Mouse (Mus musculus): ENCODE measurements around the gene BC052040. TPM values are rescaled to one million over a fixed set of nuclear protein-coding genes. Genes with fewer than 3 reads are reported as not detected.

The BC052040 gene
- polyA plus RNA-seq, 1 experiment = 4.5 TPM

DNA sequence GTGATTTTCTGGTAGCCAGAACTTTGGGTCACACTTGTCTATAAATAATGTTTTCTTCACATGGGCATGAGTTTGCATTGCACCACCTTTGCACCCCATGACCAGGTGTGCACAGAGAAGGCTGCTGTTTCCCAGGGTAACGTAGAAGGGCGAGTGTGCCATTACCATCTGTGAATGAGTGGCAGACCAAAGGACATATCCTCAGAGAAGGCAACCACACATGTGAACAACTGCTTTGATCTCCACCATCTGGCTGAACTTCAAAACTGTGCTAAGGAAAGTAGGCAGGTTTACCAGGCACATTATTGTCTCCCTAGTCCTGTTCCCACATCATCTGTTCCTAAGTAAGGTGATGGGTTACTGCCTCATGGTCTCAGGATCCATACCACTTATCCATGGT lies 86.0 kb downstream of the BC052040 start:
- H3K4me3 ChIP-seq (ENCODE audit: insufficient read depth, poor library complexity, severe bottlenecking) = no peak overlapping the region
- H3K79me3 ChIP-seq (ENCODE audit: low read depth) = no peaks in the 10 kb centered on the region
- H3ac ChIP-seq (ENCODE audit: control insufficient read depth, insufficient read length, low read depth) = no peak overlapping the region
- H3K79me2 ChIP-seq (ENCODE audit: control insufficient read depth, insufficient read depth) = no peaks in the 10 kb centered on the region
- H3K36me3 ChIP-seq (ENCODE audit: control insufficient read depth, insufficient read depth) = peaks cover 26% of the 10 kb centered on the region
- TF ChIP-seq USF1 (IDR thresholded peaks at IDR 0.05; ENCODE audit: low read depth) = no peak
- TF ChIP-seq MYOD1 (IDR thresholded peaks at IDR 0.05; ENCODE audit: control insufficient read depth, insufficient read length, low read depth) = no peak
- TF ChIP-seq CTCF (IDR thresholded peaks at IDR 0.05; ENCODE audit: control insufficient read depth, insufficient read depth, insufficient read length) = no peak
- no peak for TF ChIP-seq MAX (IDR thresholded peaks at IDR 0.05)
- TF ChIP-seq FOSL1 (IDR thresholded peaks at IDR 0.05; ENCODE audit: insufficient read depth, low read length, poor library complexity, severe bottlenecking) = no peak
- TF ChIP-seq MYOG (IDR thresholded peaks at IDR 0.05; ENCODE audit: control insufficient read depth, extremely low read depth, insufficient read length) = no peak
- no peak for TF ChIP-seq CEBPB (IDR thresholded peaks at IDR 0.05; ENCODE audit: low read depth)
- H3K27me3 ChIP-seq (ENCODE audit: control insufficient read depth, insufficient read depth, insufficient read length) = no peaks in the 10 kb centered on the region

DNA sequence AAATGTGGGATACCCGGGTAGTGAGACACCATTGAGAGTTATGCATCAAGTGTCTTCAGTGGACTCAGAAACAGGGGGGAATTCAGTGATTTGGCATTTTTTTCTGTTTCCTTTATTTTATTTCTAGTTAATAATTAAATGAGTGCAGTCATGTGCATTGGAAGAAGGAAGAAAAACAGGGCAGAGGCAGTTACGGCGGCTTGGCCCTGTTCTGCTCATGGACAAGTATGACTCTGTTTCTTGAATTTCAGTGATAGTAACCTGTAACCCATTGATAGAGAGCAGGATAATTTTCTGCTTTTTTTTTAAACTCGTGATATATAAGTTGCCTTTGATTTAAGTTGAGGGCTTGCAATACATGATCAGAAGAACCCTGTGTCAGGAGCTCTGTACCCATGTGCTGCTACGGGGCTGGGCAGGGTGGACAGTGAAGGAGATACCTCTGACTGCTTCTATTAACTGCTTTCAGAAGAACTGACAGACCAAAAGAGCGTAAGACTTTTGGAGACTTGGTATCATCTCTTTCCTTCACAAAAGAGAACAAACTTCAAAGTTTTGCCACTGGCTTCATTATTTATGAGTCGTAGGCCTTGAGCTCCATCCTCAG lies 91.6 kb downstream of the BC052040 start:
- H3K36me3 ChIP-seq (ENCODE audit: control insufficient read depth, insufficient read depth) = peaks cover 7% of the 10 kb centered on the region
- H3K27me3 ChIP-seq (ENCODE audit: control insufficient read depth, insufficient read depth, insufficient read length) = no peaks in the 10 kb centered on the region
- H3K79me2 ChIP-seq (ENCODE audit: control insufficient read depth, insufficient read depth) = no peaks in the 10 kb centered on the region
- no peak overlapping the region for H3K4me3 ChIP-seq (ENCODE audit: insufficient read depth, poor library complexity, severe bottlenecking)
- no peak overlapping the region for H3ac ChIP-seq (ENCODE audit: control insufficient read depth, insufficient read length, low read depth)
- no peaks in the 10 kb centered on the region for H3K79me3 ChIP-seq (ENCODE audit: low read depth)
- TF ChIP-seq MYOD1 (IDR thresholded peaks at IDR 0.05; ENCODE audit: control insufficient read depth, insufficient read length, low read depth) = no peak
- TF ChIP-seq MYOG (IDR thresholded peaks at IDR 0.05; ENCODE audit: control insufficient read depth, extremely low read depth, insufficient read length) = no peak

DNA sequence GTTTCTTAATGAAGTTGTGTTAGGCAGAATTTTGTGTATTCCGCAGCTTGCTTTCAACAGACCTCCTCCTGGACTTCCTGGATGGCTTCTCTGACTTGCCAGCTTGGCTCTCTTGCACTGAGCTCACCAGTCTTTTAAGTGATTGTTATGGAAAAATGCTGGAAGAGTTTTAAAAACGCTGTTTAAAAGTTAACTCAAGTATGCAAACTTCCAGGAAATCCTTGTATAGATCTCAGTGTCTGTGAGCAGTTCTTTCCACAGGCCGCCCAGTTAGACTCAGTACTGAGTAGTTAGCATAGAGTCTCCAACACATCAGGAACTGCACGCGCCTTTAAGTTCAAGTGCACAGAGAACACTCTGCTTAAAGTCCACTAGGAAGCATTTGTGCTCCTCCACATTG lies 97.3 kb downstream of the BC052040 start:
- H3K36me3 ChIP-seq (ENCODE audit: control insufficient read depth, insufficient read depth) = no peaks in the 10 kb centered on the region
- no peaks in the 10 kb centered on the region for H3K79me2 ChIP-seq (ENCODE audit: control insufficient read depth, insufficient read depth)
- no peaks in the 10 kb centered on the region for H3K79me3 ChIP-seq (ENCODE audit: low read depth)
- H3K4me3 ChIP-seq (ENCODE audit: insufficient read depth, poor library complexity, severe bottlenecking) = no peak overlapping the region
- H3ac ChIP-seq (ENCODE audit: control insufficient read depth, insufficient read length, low read depth) = no peak overlapping the region
- no peaks in the 10 kb centered on the region for H3K27me3 ChIP-seq (ENCODE audit: control insufficient read depth, insufficient read depth, insufficient read length)
- TF ChIP-seq USF1 (IDR thresholded peaks at IDR 0.05; ENCODE audit: low read depth) = no peak
- TF ChIP-seq MYOG (IDR thresholded peaks at IDR 0.05; ENCODE audit: control insufficient read depth, extremely low read depth, insufficient read length) = no peak
- TF ChIP-seq CEBPB (IDR thresholded peaks at IDR 0.05; ENCODE audit: low read depth) = no peak
- TF ChIP-seq CTCF (IDR thresholded peaks at IDR 0.05; ENCODE audit: control insufficient read depth, insufficient read depth, insufficient read length) = no peak
- no peak for TF ChIP-seq FOSL1 (IDR thresholded peaks at IDR 0.05; ENCODE audit: insufficient read depth, low read length, poor library complexity, severe bottlenecking)
- TF ChIP-seq MAX (IDR thresholded peaks at IDR 0.05) = no peak

DNA sequence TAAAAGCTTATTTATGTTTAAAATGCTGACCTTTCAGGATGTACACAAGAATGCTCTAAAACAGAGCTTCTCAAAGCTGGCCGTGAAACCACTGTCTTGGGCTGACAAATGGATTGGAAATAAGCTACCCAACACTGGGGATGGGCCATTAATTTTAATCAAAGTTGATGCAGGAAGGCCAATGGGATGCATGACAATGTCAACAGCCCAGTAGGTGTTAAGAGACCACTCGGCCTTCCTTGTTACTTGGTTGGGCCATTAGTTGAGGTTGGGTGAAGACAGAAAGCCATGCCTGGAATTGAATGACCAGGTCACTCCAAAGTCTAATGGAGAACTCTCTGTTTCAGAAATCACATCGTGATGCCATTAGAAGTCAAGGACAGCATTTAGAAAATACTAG lies 103.7 kb downstream of the BC052040 start:
- Histone ChIP-seq H3K79me2 (ENCODE audit: control insufficient read depth, insufficient read depth) (no peaks in the 10 kb centered on the region), H3K79me3 (ENCODE audit: low read depth) (no peaks in the 10 kb centered on the region), H3K36me3 (ENCODE audit: control insufficient read depth, insufficient read depth) (no peaks in the 10 kb centered on the region), H3K4me3 (ENCODE audit: insufficient read depth, poor library complexity, severe bottlenecking) (no peak overlapping the region), H3K27me3 (ENCODE audit: control insufficient read depth, insufficient read depth, insufficient read length) (no peaks in the 10 kb centered on the region), H3ac (ENCODE audit: control insufficient read depth, insufficient read length, low read depth) (no peak overlapping the region)
- no peak for TF ChIP-seq MAX (IDR thresholded peaks at IDR 0.05)
- no peak for TF ChIP-seq MYOD1 (IDR thresholded peaks at IDR 0.05; ENCODE audit: control insufficient read depth, insufficient read length, low read depth)
- no peak for TF ChIP-seq FOSL1 (IDR thresholded peaks at IDR 0.05; ENCODE audit: insufficient read depth, low read length, poor library complexity, severe bottlenecking)
- no peak for TF ChIP-seq MYOG (IDR thresholded peaks at IDR 0.05; ENCODE audit: control insufficient read depth, extremely low read depth, insufficient read length)
- no peak for TF ChIP-seq USF1 (IDR thresholded peaks at IDR 0.05; ENCODE audit: low read depth)
- TF ChIP-seq CTCF (IDR thresholded peaks at IDR 0.05; ENCODE audit: control insufficient read depth, insufficient read depth, insufficient read length) = no peak
- TF ChIP-seq CEBPB (IDR thresholded peaks at IDR 0.05; ENCODE audit: low read depth) = no peak

GRCm38 (mm10) chr2:115687612-115688011 lies 106.1 kb downstream of the BC052040 start:
- H3K4me3 ChIP-seq (ENCODE audit: insufficient read depth, poor library complexity, severe bottlenecking) = no peak overlapping the region
- TF ChIP-seq USF1 (IDR thresholded peaks at IDR 0.05; ENCODE audit: low read depth) (no peak), MYOG (IDR thresholded peaks at IDR 0.05; ENCODE audit: control insufficient read depth, extremely low read depth, insufficient read length) (no peak), MYOD1 (IDR thresholded peaks at IDR 0.05; ENCODE audit: control insufficient read depth, insufficient read length, low read depth) (no peak), MAX (IDR thresholded peaks at IDR 0.05) (no peak), CTCF (IDR thresholded peaks at IDR 0.05; ENCODE audit: control insufficient read depth, insufficient read depth, insufficient read length) (no peak), FOSL1 (IDR thresholded peaks at IDR 0.05; ENCODE audit: insufficient read depth, low read length, poor library complexity, severe bottlenecking) (no peak), CEBPB (IDR thresholded peaks at IDR 0.05; ENCODE audit: low read depth) (no peak)

DNA sequence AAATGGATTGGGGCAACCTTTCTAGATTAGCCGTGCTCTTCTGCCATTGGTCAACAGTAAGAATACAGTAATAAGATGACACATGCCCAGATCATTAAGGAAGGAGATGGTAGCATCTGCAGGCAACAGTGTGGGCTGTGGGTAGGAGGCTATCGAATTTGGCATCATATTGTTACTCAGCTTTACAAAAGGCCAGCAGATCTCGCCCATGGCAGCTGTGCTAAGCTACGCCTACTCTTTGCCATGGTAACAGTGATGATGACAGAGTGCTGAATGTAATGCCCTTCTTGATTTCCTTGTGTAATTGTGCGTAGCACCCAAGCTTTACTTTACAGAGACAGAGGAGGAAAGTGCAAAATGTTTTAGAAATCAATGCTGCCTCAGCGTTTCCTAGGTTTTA lies 106.8 kb downstream of the BC052040 start:
- Histone ChIP-seq H3ac (ENCODE audit: control insufficient read depth, insufficient read length, low read depth) (no peak overlapping the region), H3K27me3 (ENCODE audit: control insufficient read depth, insufficient read depth, insufficient read length) (no peaks in the 10 kb centered on the region), H3K36me3 (ENCODE audit: control insufficient read depth, insufficient read depth) (no peaks in the 10 kb centered on the region), H3K79me3 (ENCODE audit: low read depth) (no peaks in the 10 kb centered on the region), H3K79me2 (ENCODE audit: control insufficient read depth, insufficient read depth) (no peaks in the 10 kb centered on the region), H3K4me3 (ENCODE audit: insufficient read depth, poor library complexity, severe bottlenecking) (no peak overlapping the region)
- no peak for TF ChIP-seq CEBPB (IDR thresholded peaks at IDR 0.05; ENCODE audit: low read depth)
- peak; percentile 73 for TF ChIP-seq MYOD1 (IDR thresholded peaks at IDR 0.05; ENCODE audit: control insufficient read depth, insufficient read length, low read depth)

More at GRCm38 (mm10) chr2:115687612-115688011, 106.1 kb downstream of the BC052040 start:
- Histone ChIP-seq H3K27me3 (ENCODE audit: control insufficient read depth, insufficient read depth, insufficient read length) (no peaks in the 10 kb centered on the region), H3K79me2 (ENCODE audit: control insufficient read depth, insufficient read depth) (no peaks in the 10 kb centered on the region), H3K36me3 (ENCODE audit: control insufficient read depth, insufficient read depth) (no peaks in the 10 kb centered on the region), H3ac (ENCODE audit: control insufficient read depth, insufficient read length, low read depth) (no peak overlapping the region), H3K79me3 (ENCODE audit: low read depth) (no peaks in the 10 kb centered on the region)
